Mouse (Mus musculus) lung, embryonic 15.5 days (tissue): ENCODE results near the gene Krt42. TPM values are rescaled to one million over a fixed set of nuclear protein-coding genes. Genes with fewer than 3 reads are reported as not detected.
"Not testable (repeated sequence)": the region's sequence is repeated elsewhere in the genome, so short reads cannot be mapped to it uniquely, and the experiment has no call there.

ENCODE experiments used
- ATAC-seq: fragments of 200-750 bp; cut with Nextera tagmentation; 2 replicates; pipeline ENCODE4 v1.8.0; 2017; ENCODE audit warnings: moderate number of reproducible peaks, borderline replicate concordance; ENCODE audit not compliant: low FRiP score, low TSS enrichment; ENCODE audit errors: extremely low read depth
- H3K27ac ChIP-seq: fragments of 300-500 bp; sonication (generic); 2 replicates; pipeline ENCODE4 v1.5.1; 2015; ENCODE audit warnings: moderate library complexity, mild to moderate bottlenecking, inconsistent platforms
- H3K27me3 ChIP-seq: fragments of 300-500 bp; sonication (generic); 2 replicates; pipeline ENCODE4 v1.6.1; 2015; ENCODE audit warnings: inconsistent platforms
- H3K36me3 ChIP-seq: fragments of 300-500 bp; sonication (generic); 2 replicates; pipeline ENCODE4 v1.6.1; 2015; ENCODE audit warnings: inconsistent platforms
- H3K4me1 ChIP-seq: fragments of 300-500 bp; sonication (generic); 2 replicates; pipeline ENCODE4 v1.6.1; 2015; ENCODE audit warnings: inconsistent platforms
- H3K4me2 ChIP-seq: fragments of 300-500 bp; sonication (generic); 2 replicates; pipeline ENCODE4 v1.6.1; 2015; ENCODE audit warnings: inconsistent platforms, mild to moderate bottlenecking, moderate library complexity
- H3K4me3 ChIP-seq: fragments of 300-500 bp; sonication (generic); 2 replicates; pipeline ENCODE4 v1.5.1; 2015; ENCODE audit warnings: mild to moderate bottlenecking, inconsistent platforms
- H3K9ac ChIP-seq: fragments of 300-500 bp; sonication (generic); 2 replicates; pipeline ENCODE4 v1.6.1; 2015; ENCODE audit warnings: inconsistent platforms
- H3K9me3 ChIP-seq: fragments of 300-500 bp; sonication (generic); 2 replicates; pipeline ENCODE4 v1.6.1; 2016; ENCODE audit warnings: inconsistent platforms
- WGBS: fragments of 180-500 bp; shearing (Covaris S2); methylation state at CpG from one replicate; pipeline ENCODE4 v1.1.7; 2015; 5-methylcytosine and 5-hydroxymethylcytosine counted together
- polyA plus RNA-seq: library from polyadenylated mRNA; unstranded; fragments of >200 nt; fragmentation: Nextera tagmentation; extraction: Ambion mirVana; gene quantifications from 2 replicates; pipeline ENCODE4 v1.2.1, GENCODE M21; 2015

Krt42 gene
- polyA plus RNA-seq, 1 experiment from 2014 or later: not detected

GRCm38 (mm10) chr11:100248852-100249465 lies 20.7 kb downstream of the Krt42 start, which contains the start of gene Krt16:
Gene Krt16 (minus strand): TSS chr11:100248902.
- WGBS: 78% methylated on average over 7 of the region's 7 CpGs
- H3K4me2 ChIP-seq: no peak within 1 kb of the TSS
- H3K9ac ChIP-seq: no peak within 1 kb of the TSS
- H3K4me1 ChIP-seq: no peaks in the 10 kb centered on the region
- H3K27me3 ChIP-seq: no peaks in the 10 kb centered on the region
- H3K27ac ChIP-seq: no peak within 1 kb of the TSS
- H3K36me3 ChIP-seq: no peaks in the 10 kb centered on the region
- no peak within 1 kb of the TSS for H3K4me3 ChIP-seq
- no peaks in the 10 kb centered on the region for H3K9me3 ChIP-seq
- no peak for ATAC-seq

GRCm38 (mm10) chr11:100246471-100246870 lies 23.2 kb downstream of the Krt42 start:
- 73% methylated on average over 7 of the region's 7 CpGs for WGBS
- H3K9me3 ChIP-seq, ATAC-seq, H3K27me3 ChIP-seq, H3K27ac ChIP-seq, H3K9ac ChIP-seq, H3K36me3 ChIP-seq, H3K4me1 ChIP-seq, H3K4me2 ChIP-seq, H3K4me3 ChIP-seq: not testable (repeated sequence)

- not testable (repeated sequence) for H3K27me3 ChIP-seq, H3K4me3 ChIP-seq, H3K27ac ChIP-seq, H3K36me3 ChIP-seq, H3K9me3 ChIP-seq, ATAC-seq, H3K4me1 ChIP-seq, H3K9ac ChIP-seq, H3K4me2 ChIP-seq
- WGBS: 89% methylated on average over 4 of the region's 4 CpGs
Observed at GRCm38 (mm10) chr11:100240272-100240671, 29.4 kb downstream of the Krt42 start.

- WGBS: 63% methylated on average over 8 of the region's 8 CpGs
- Histone ChIP-seq H3K9ac (no peak overlapping the region), H3K27ac (no peak overlapping the region), H3K9me3 (peaks cover 3% of the 10 kb centered on the region; the same call in 1 of the 2 replicates), H3K27me3 (no peaks in the 10 kb centered on the region), H3K36me3 (no peaks in the 10 kb centered on the region), H3K4me3 (no peak overlapping the region), H3K4me1 (no peaks in the 10 kb centered on the region), H3K4me2 (no peak overlapping the region)
- no peak for ATAC-seq
Observed at GRCm38 (mm10) chr11:100221741-100222140, 47.9 kb downstream of the Krt42 start.

GRCm38 (mm10) chr11:100219304-100219703 lies 50.4 kb downstream of the Krt42 start:
- no peaks in the 10 kb centered on the region for H3K36me3 ChIP-seq
- no peaks in the 10 kb centered on the region for H3K27me3 ChIP-seq
- H3K4me3 ChIP-seq: no peak overlapping the region
- H3K9ac ChIP-seq: no peak overlapping the region
- no peak overlapping the region for H3K4me2 ChIP-seq
- H3K27ac ChIP-seq: no peak overlapping the region
- no peaks in the 10 kb centered on the region for H3K9me3 ChIP-seq
- no peak for ATAC-seq
- 76% methylated on average over 4 of the region's 4 CpGs for WGBS
- H3K4me1 ChIP-seq: no peaks in the 10 kb centered on the region

Other genes starting within 250 kb of the Krt42 start
- not detected in 2 replicates for gene Krt33b, start 240.0 kb downstream of the Krt42 start, polyA plus RNA-seq
- 0.34 TPM in 1 of 2 replicates, not detected in the other for gene Krt34, start 228.3 kb downstream of the Krt42 start, polyA plus RNA-seq
- 0.10 TPM in 1 of 2 replicates, not detected in the other for gene Krt31, start 219.3 kb downstream of the Krt42 start, polyA plus RNA-seq
- not detected in 2 replicates for gene Krt32, start 181.6 kb downstream of the Krt42 start, polyA plus RNA-seq
- not detected in 2 replicates for gene Krt35, start 173.6 kb downstream of the Krt42 start, polyA plus RNA-seq
- 0.13 and 0.20 TPM in 2 replicates for gene Krt36, start 164.2 kb downstream of the Krt42 start, polyA plus RNA-seq
- 4.0 and 7.4 TPM in 2 replicates for gene Krt13, start 148.3 kb downstream of the Krt42 start, polyA plus RNA-seq
- gene Krt15, start 133.9 kb downstream of the Krt42 start, polyA plus RNA-seq: 49.1 and 59.3 TPM in 2 replicates
- gene Krt19, start 121.2 kb downstream of the Krt42 start, polyA plus RNA-seq: 253 and 264 TPM in 2 replicates
- not detected in 2 replicates for gene Krt9, start 76.6 kb downstream of the Krt42 start, polyA plus RNA-seq
- 1.2 and 2.6 TPM in 2 replicates for gene Krt14, start 62.3 kb downstream of the Krt42 start, polyA plus RNA-seq
- not detected in 2 replicates for gene Krt16, start 21.0 kb downstream of the Krt42 start, polyA plus RNA-seq
- gene Krt17, start 8.8 kb downstream of the Krt42 start, polyA plus RNA-seq: 7.5 and 18.2 TPM in 2 replicates
- gene Eif1, start 50.0 kb upstream of the Krt42 start, polyA plus RNA-seq: 1,642 and 1,646 TPM in 2 replicates
- gene Gast, start 64.5 kb upstream of the Krt42 start, polyA plus RNA-seq: not detected in 2 replicates
- 19.8 and 20.7 TPM in 2 replicates for gene Hap1, start 86.3 kb upstream of the Krt42 start, polyA plus RNA-seq
- gene Jup, start 127.9 kb upstream of the Krt42 start, polyA plus RNA-seq: 122 and 136 TPM in 2 replicates
- gene P3h4, start 145.0 kb upstream of the Krt42 start, polyA plus RNA-seq: 71.5 and 73.4 TPM in 2 replicates
- 142 and 143 TPM in 2 replicates for gene Fkbp10, start 145.8 kb upstream of the Krt42 start, polyA plus RNA-seq
- gene Nt5c3b, start 171.9 kb upstream of the Krt42 start, polyA plus RNA-seq: 129 and 133 TPM in 2 replicates
- 0.56 and 0.88 TPM in 2 replicates for gene Klhl10, start 172.0 kb upstream of the Krt42 start, polyA plus RNA-seq
- 8.6 and 9.3 TPM in 2 replicates for gene Klhl11, start 202.9 kb upstream of the Krt42 start, polyA plus RNA-seq